14 mouse cellular contexts compared by ENCODE assay signal in the genomic region with DNA sequence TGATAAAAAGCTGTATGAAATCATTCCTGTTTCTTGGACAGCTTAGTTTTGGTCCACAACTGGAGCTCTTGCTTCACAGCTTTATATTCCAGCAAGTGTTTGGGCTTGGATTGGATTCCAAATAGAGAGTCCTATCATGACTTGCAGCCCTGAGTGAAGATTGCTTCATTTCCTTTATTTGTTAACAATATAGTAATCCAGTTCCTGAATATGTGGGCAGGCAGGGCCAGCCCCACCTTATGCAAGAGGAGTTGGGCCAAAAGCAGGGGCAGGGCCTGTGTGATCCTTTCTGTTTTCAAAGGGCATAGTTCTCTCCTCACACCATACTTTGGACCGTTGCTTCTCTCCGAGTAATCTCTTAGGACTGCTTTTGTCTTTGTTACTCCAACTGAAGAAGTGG. TPM values are rescaled to one million over a fixed set of nuclear protein-coding genes. Genes with fewer than 3 reads are reported as not detected.
DNase-seq lines count a peak whose midpoint lies in the region; ATAC-seq and TF ChIP-seq lines count a peak whose summit lies in the region.
"Had no signal": no experiment of that assay in that cellular context is flagged by ENCODE, and none has a peak within 500 bp of the region (broad histone marks: within the 10 kb centered on the region; RNA-seq: fewer than 3 reads in every experiment).

No protein-coding gene starts in this region.

- H3K4me2 ChIP-seq in stomach, postnatal 0 days (replicated peaks; ENCODE audit: low read depth): no peak overlapping the region
- H3K4me2 ChIP-seq in hindbrain, embryonic 16.5 days (ENCODE audit: low read length): no peak overlapping the region
- H3K4me2 ChIP-seq: embryonic facial prominence, embryonic 13.5 days had no signal

- peak overlapping the region; percentile 59; the same call in 1 of the 2 replicates for H3K4me3 ChIP-seq in testis, adult 2 months (ENCODE audit: control insufficient read depth, low read depth, low read length)
- no peak overlapping the region for H3K4me3 ChIP-seq in stomach, postnatal 0 days (ENCODE audit: low read depth, low read length)
- no peak overlapping the region for H3K4me3 ChIP-seq in hindbrain, embryonic 16.5 days (ENCODE audit: low read length)
- H3K4me3 ChIP-seq: embryonic facial prominence, embryonic 13.5 days; megakaryocyte, embryonic 14.5 days had no signal

- H3K27ac ChIP-seq in testis, adult 2 months (ENCODE audit: control insufficient read depth, insufficient read depth, low read depth, low read length): no peak overlapping the region
- peak overlapping the region; percentile 63 for H3K27ac ChIP-seq in stomach, postnatal 0 days (replicated peaks)
- H3K27ac ChIP-seq in hindbrain, embryonic 16.5 days (ENCODE audit: low read depth, low read length): no peak overlapping the region
- H3K27ac ChIP-seq: embryonic facial prominence, embryonic 13.5 days; kidney, postnatal 0 days had no signal

- H3K9me3 ChIP-seq in stomach, postnatal 0 days (ENCODE audit: control insufficient read depth, low read length): no peaks in the 10 kb centered on the region
- no peaks in the 10 kb centered on the region for H3K9me3 ChIP-seq in hindbrain, embryonic 16.5 days (ENCODE audit: control insufficient read depth, low read length)
- H3K9me3 ChIP-seq: embryonic facial prominence, embryonic 13.5 days; G1E; megakaryocyte, embryonic 14.5 days had no signal

- peak; percentile 75 for ATAC-seq in stomach, postnatal 0 days (ENCODE audit: low FRiP score, low TSS enrichment)
- ATAC-seq in hindbrain, embryonic 16.5 days: no peak

- H3K27me3 ChIP-seq in testis, adult 2 months (ENCODE audit: control insufficient read depth, insufficient read depth, low read length): no peaks in the 10 kb centered on the region
- no peaks in the 10 kb centered on the region for H3K27me3 ChIP-seq in stomach, postnatal 0 days (ENCODE audit: control insufficient read depth, insufficient read depth, low read length)
- no peaks in the 10 kb centered on the region for H3K27me3 ChIP-seq in hindbrain, embryonic 16.5 days (replicated peaks; ENCODE audit: control insufficient read depth, insufficient read depth, low read length)

- no peak for TF ChIP-seq CTCF in testis, adult 2 months (IDR thresholded peaks at IDR 0.05; ENCODE audit: control insufficient read depth, insufficient read depth, insufficient replicate concordance, low read depth, low read length)
- no peak for TF ChIP-seq CTCF in stomach, postnatal 0 days (IDR thresholded peaks at IDR 0.05; ENCODE audit: low read depth)

- no peaks in the 10 kb centered on the region for H3K36me3 ChIP-seq in testis, adult 2 months (ENCODE audit: control insufficient read depth, insufficient read depth, low read length)
- H3K36me3 ChIP-seq in stomach, postnatal 0 days (ENCODE audit: control insufficient read depth, insufficient read depth, low read length): no peaks in the 10 kb centered on the region
- no peaks in the 10 kb centered on the region for H3K36me3 ChIP-seq in hindbrain, embryonic 16.5 days (ENCODE audit: control insufficient read depth, insufficient read depth, low read length)
- H3K36me3 ChIP-seq: embryonic facial prominence, embryonic 13.5 days; G1E had no signal

- WGBS in stomach, postnatal 0 days: 58% methylated on average over 2 of the region's 2 CpGs
- WGBS in hindbrain, embryonic 16.5 days: 94% methylated on average over 2 of the region's 2 CpGs

- no peak overlapping the region for H3K9ac ChIP-seq in stomach, postnatal 0 days (ENCODE audit: low read length)
- no peak overlapping the region for H3K9ac ChIP-seq in hindbrain, embryonic 16.5 days (ENCODE audit: low read depth, low read length)
- H3K9ac ChIP-seq: embryonic facial prominence, embryonic 13.5 days had no signal

- no peak for TF ChIP-seq POLR2A in testis, adult 2 months (IDR thresholded peaks at IDR 0.05; ENCODE audit: control insufficient read depth, low read depth, low read length)

- no peaks in the 10 kb centered on the region for H3K4me1 ChIP-seq in testis, adult 2 months (ENCODE audit: control insufficient read depth, insufficient read depth, low read length)
- no peaks in the 10 kb centered on the region for H3K4me1 ChIP-seq in stomach, postnatal 0 days (replicated peaks; ENCODE audit: control insufficient read depth, insufficient read depth)
- H3K4me1 ChIP-seq in hindbrain, embryonic 16.5 days (ENCODE audit: control insufficient read depth, insufficient read depth, low read depth, low read length): no peaks in the 10 kb centered on the region
- H3K4me1 ChIP-seq: embryonic facial prominence, embryonic 13.5 days; megakaryocyte, embryonic 14.5 days had no signal

- no peak for TF ChIP-seq EP300 in stomach, postnatal 0 days (optimal IDR thresholded peaks at IDR 0.05)

- peak; percentile 15 for DNase-seq in adrenal gland, postnatal 14 days
- no peak for DNase-seq in adrenal gland, postnatal 25 days
- no peak for DNase-seq in testis, postnatal 14 days (ENCODE audit: low spot score)
- peak; percentile 42 for DNase-seq in lung, postnatal 10 days
- DNase-seq in stomach, postnatal 0 days (ENCODE audit: low spot score): peak; percentile 30
- DNase-seq in embryo, embryonic 9.5 days (ENCODE audit: extremely low spot score): no peak
- DNase-seq: cerebellum, adult 2 months; thymus, postnatal 25 days had no signal

RNA-seq across cellular contexts. Expression of gene Sqor, which starts 6.0 kb away (rescaled TPM):
- total RNA-seq in adrenal gland, postnatal 14 days (2021): 62.9 and 74.3 TPM in 2 replicates
- total RNA-seq in adrenal gland, postnatal 25 days (2021): 50.2 and 57.3 TPM in 2 replicates
- polyA plus RNA-seq in testis, adult 2 months (2012; rRNA removed): 324 and 336 TPM in 2 replicates
- polyA plus RNA-seq in stomach, postnatal 0 days (2015; fragmentation: Nextera tagmentation; extraction: Ambion mirVana): 79.2 and 90.4 TPM in 2 replicates
- polyA plus RNA-seq in hindbrain, embryonic 16.5 days (2015; fragmentation: Nextera tagmentation; extraction: Ambion mirVana): 3.5 and 4.2 TPM in 2 replicates

RNA-seq across cellular contexts. Expression of gene Bloc1s6, which starts 32.7 kb away (rescaled TPM):
- total RNA-seq in adrenal gland, postnatal 14 days (2021): 21.7 and 24.8 TPM in 2 replicates
- 26.2 and 38.4 TPM in 2 replicates for total RNA-seq in adrenal gland, postnatal 25 days (2021)
- 21.8 and 36.7 TPM in 2 replicates for polyA plus RNA-seq in testis, adult 2 months (2012; rRNA removed)
- polyA plus RNA-seq in stomach, postnatal 0 days (2015; fragmentation: Nextera tagmentation; extraction: Ambion mirVana): 30.4 and 32.7 TPM in 2 replicates
- 97.6 and 106 TPM in 2 replicates for polyA plus RNA-seq in hindbrain, embryonic 16.5 days (2015; fragmentation: Nextera tagmentation; extraction: Ambion mirVana)

Comparison
In these comparisons a context has a peak if more than half of its experiments do, and no peak if none do; other contexts are left out.
1. DNase-seq: peak in adrenal gland, postnatal 14 days (single experiment), lung, postnatal 10 days (single experiment) and stomach, postnatal 0 days (single experiment); none in adrenal gland, postnatal 25 days (single experiment), testis, postnatal 14 days (single experiment) and embryo, embryonic 9.5 days (single experiment).
2. RNA of gene Sqor, which starts 6.0 kb away (polyA plus RNA-seq): 324 to 336 TPM in testis, adult 2 months and 79.2 to 90.4 TPM in stomach, postnatal 0 days; 3.5 to 4.2 TPM in hindbrain, embryonic 16.5 days; every median in the first group is over 10 times any median in the second.